Mouse (Mus musculus): Measurements from ENCODE around the gene Cyp4a10.
A peak's percentile ranks its signal among the peaks of the same experiment; 100 is the strongest.
"Not testable (repeated sequence)": the region's sequence is repeated elsewhere in the genome, so short reads cannot be mapped to it uniquely, and the experiment has no call there.

Cyp4a10 gene

DNA sequence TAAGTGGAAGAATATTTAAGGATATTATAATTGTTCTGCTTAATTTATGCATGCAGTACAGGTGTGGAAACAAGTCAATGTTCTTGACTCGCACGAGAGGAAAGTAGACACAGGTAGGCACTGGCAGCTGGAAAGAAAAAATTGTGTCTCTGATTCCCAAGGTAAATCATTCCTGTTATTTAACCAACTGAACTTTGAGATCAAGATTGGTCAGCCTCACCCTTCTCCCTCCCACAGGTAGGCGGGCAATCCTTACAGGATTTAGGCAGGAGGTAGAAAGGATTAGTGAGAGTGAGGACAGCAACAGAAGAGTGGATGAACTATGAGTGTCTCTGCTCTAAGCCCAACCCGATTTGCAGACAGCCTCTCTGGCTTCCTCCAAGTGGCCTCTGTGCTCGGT lies at the start of gene Cyp4a10:
Gene Cyp4a10 (plus strand): TSS at position 265 of the 400 bp plus-strand sequence.
- not testable (repeated sequence) for DNase-seq (ENCODE audit: inconsistent age in 2 of 2, low spot score in 1 of 2)

DNA sequence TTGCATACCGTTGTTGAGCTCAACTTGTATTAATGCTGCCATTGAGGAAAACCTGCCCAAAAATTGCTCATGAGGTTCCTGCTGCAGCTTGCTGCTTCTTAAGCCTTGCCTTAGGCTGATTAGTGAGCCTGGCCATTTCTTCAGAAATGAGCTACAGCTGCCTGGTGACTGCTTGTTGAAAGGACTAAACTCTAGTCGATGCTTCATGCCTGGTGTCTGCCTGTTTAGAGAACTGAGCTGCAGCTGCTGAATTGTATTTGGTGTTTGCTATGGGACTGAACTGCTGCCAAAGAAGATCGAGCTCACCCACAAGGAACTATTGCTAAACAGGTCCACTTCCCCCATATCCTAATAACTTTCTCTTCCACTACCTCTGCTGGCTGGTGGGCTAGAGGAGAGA lies 44.5 kb upstream of the Cyp4a10 start:
- not testable (repeated sequence) for DNase-seq (ENCODE audit: inconsistent age in 2 of 2, low spot score in 1 of 2)

DNA sequence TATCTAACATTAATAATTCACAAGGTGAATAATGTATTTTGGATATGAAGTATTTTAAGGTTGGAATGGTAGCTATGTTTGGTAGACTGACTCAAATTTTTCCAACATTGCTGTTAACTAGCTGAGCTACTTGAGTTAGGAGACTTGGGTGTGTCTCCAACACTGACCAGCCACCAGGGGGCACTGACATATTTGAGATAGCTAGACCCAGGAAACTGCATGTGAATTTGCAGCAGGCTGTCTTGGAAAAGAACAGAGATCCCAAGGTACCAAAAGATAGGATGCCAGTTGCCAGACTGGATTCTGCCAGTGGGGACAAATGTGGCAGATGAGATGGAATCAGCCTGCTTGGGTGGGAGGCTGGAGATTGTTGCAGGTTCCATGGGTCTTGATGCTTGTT lies 42.0 kb upstream of the Cyp4a10 start:
- peak; percentile 39 to 72 for DNase-seq (ENCODE audit: inconsistent age in 2 of 2, low spot score in 1 of 2)

DNA sequence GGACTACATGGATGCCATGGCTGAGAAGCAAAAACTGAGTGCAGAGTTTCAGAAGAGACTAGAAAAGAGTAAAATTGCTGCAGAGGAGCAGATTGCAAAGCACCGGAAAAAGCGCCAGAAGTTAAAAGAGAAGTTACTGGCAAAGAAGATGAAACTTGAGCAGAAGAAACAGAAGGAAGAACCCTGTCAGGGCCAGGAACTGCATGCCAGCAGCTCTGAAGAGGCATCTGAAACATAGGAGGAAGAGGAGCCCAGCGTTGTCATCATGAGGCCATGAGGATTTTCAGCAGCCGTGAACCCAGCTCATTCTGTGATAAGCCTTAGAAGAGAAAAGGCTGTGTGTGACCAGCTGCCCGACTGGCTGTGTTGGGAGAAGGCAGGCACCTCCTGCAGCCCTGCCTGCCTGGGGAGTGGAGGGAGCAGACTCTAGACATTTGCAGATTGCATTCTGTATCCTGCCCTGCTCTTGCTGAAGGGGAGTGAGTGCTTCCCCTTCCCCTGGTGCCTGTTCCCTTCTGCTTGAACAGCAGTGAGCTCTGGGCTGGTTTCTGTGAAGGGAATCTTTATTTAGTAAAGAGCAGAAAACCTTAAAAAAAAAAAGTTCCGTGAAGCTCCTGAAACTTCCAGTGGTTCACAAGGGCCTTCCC lies 36.9 kb upstream of the Cyp4a10 start:
- no peak for DNase-seq (ENCODE audit: inconsistent age in 2 of 2, low spot score in 1 of 2)

DNA sequence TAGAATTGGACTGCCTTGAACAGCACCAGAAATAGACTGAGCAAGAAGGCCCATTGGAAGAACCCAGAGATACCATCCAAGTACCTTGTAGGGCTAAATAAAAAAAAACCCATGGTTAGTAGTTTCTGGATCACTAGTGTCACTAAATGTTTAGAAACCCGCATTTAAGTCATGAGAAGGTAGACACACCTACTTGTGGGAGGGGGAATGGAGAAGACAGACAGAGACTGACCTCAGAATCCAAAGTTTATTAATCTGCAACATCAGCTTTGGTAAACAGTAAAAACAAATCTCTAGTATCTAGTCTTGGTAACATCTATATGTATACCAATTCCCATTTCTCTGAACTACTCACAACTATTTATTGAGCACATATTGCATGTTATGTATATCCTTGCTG lies 22.1 kb upstream of the Cyp4a10 start, which contains the start of gene Cyp4a14:
Gene Cyp4a14 (minus strand): TSS at position 142 of the 400 bp plus-strand sequence.
- no peak for DNase-seq (ENCODE audit: inconsistent age in 2 of 2, low spot score in 1 of 2)

DNA sequence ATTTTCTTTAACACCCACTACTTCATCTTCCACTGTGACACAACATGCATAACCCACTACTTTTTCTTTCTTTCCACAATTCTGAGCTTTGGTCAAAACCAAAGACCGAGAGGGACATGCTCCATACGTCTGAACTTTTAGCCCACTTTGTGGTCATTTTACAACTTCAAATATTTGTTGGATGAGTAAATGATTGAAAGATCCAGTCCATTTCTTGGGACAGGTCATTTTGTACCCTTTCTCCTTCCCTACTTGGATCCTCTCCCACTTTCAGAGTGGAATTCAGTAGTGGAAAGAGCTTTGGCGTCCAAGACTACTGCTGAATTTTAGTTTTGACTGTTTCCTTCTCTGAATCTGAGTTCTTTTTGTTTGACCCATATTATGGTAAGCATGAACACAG lies 20.6 kb upstream of the Cyp4a10 start:
- DNase-seq (ENCODE audit: inconsistent age in 2 of 2, low spot score in 1 of 2) = peak in 1 of 2 experiments; percentile 23

DNA sequence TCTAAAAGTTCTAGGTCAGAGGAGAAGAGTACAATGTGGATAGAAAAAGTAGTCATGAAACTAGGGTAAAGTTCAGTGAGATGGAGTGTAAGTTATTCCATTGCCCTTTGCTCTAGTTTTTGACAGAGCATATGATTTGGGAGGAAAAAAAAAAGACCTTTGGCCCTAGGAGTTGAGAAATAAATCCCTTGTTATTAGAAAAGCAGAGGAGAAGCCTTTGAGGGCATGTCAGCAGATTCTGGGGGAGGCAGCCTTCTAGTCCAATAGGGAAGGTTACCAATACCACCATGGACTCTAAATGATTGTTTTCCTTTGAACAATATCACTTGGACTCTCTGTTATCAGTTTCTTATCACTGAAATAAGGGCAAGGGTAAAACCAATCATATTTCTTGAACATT lies 4.1 kb upstream of the Cyp4a10 start:
- peak; percentile 19 to 36 for DNase-seq (ENCODE audit: inconsistent age in 2 of 2, low spot score in 1 of 2)

DNA sequence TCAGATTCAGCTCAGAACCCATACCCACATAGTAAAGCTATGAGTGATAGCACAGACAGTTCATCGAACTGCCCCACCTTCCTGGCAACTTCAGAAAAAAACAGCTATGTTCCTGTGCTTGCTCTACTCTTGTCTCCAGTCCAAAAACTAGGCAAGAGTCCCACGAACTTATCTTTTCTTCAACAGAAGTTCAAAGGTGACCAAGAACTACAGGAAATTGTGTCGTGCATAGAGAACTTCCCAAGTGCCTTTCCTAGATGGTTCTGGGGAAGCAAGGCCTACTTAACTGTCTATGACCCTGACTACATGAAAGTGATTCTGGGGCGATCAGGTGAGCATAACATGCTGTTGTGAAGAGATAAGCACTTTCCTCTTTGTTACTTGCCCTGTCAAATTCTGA lies 1.4 kb downstream of the Cyp4a10 start:
- DNase-seq (ENCODE audit: inconsistent age in 2 of 2, low spot score in 1 of 2) = peak in 1 of 2 experiments; percentile 26

DNA sequence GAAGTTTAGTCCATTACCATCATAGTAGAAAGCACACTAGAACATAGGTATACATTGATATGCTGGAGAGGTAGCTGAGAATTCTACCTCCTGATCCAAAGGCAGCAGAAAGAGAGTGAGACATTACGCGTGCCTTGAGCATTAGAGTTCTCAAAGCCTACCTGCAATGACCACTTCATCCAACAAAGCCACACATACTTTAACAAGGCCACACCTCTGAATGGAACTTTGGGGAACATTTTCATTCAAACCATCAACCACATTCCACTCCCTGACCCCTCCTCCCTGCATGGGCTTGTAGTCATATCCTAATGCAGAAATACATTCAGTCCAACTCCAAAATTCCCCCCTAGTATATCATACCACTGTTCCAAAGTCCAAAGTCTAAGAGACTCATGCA lies 3.7 kb downstream of the Cyp4a10 start:
- no peak for DNase-seq (ENCODE audit: inconsistent age in 2 of 2, low spot score in 1 of 2)

DNA sequence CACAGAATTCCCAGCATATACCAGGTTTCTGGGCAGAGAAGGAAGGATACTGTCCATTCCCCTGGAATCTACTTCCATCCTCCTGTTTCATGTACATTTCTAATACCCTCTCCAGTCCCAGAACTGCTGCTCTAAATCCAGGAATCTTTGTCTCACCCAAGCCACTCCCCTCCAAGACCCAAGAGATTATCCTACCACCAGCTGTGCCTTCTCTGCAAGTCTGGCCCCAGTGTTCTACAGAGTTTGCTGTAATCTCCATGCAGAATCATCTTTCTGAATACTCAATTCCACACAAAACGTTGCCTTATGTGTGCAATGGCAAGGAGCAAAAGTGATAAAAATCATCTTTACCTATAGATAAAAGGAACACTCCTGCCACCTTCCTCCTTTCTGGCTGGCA lies 27.0 kb downstream of the Cyp4a10 start:
- DNase-seq (ENCODE audit: inconsistent age in 2 of 2, low spot score in 1 of 2) = no peak

DNA sequence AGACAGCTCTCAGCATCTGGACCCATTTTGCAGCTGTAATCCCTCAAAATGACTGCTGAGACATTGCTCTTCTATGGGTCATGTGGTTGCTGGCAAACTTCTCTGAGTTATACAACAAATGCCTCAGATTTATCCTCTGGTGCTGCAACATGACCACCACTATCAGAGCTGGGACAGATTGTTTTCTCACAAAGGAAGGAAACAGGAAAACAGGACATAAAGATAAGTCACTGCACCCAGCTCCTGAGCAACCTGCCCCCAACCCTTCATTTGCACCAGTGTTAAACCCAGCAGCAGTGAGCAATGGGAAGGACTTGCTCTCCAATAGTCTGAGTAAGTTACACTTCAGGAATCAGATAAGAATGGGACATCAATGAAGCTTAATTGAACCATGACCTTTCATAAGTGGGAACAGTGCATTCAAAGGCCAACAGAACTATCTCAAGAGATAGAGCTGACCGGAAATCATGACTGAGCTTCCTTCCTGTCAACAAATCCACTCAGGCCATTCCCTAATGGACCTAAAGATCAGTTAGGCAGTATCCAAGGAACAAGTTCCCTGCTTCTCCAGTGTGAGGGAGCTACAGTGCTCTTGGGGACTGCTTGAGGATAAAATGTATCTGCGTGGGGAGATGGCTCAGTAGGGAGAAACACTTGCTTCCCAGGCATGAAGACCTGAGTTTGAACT lies 28.2 kb downstream of the Cyp4a10 start:
- DNase-seq (ENCODE audit: inconsistent age in 2 of 2, low spot score in 1 of 2) = peak; percentile 10 to 38

DNA sequence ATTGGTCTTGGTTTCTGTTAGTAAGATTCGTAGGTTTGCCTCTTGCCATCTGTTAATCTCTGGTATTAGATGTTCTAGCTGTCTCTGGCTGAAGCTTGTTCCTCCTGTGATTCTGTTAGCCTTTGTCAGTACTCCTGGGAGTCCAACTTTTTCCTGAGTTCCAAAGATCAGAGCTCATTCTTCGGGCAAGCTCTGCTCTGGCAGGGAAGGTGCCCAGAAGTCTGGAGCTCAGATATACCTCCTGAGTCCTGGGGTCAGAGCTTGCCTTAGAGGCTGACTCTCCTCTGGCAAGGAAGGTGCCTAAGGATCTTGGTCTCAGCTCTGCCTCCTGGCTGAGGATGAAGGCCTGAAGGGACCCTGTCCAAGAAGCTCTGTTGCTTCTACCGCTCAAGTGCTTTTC lies 34.7 kb downstream of the Cyp4a10 start:
- DNase-seq (ENCODE audit: inconsistent age in 2 of 2, low spot score in 1 of 2) = no peak

DNA sequence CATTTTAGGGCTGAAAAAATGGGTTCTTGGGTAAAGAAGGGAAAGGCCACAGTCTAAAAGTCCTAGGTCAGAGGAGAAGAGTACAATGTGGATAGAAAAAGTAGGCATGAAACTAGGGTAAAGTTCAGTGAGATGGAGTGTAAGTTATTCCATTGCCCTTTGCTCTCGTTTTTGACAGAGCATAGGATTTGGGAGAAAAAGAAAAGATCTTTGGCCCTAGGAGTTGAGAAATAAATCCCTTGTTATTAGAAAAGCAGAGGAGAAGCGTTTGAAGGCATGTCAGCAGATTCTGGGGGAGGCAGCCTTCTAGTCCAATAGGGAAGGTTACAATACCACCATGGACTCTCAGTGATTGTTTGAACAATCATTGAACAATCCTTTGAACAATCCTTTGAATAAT lies 37.4 kb downstream of the Cyp4a10 start:
- DNase-seq (ENCODE audit: inconsistent age in 2 of 2, low spot score in 1 of 2) = no peak

DNA sequence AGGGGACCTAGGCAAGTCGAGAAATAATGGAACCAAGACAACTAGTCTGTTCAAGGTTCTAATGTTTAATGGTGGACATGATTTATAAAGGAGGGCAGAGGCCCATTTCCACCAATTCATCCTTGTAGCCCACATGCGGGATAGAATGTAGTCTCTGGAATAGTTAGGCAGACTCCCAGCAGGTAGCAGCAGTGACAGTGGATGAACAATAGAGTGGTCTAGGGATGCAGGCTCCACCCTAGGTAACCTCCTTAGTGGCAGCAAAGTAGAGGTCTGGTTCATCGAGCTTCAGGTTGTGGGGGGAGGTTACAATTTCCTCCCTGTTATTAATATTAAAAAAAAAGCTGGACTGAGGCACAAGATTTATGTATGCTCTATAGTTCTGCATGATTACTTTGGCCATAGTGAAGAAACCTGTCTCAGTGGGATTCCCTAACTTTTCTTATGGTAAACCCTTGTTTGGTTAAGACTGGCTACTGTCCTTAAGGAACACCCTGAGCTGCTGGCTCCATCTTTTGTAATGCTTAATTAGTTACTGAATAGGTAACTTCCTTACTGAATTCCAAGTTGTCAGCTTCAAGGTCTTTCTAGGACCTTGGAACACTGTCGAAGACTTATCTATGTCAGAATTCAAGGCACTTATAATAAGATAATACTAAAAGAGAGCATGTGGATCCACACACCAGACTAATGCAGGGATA lies 39.9 kb downstream of the Cyp4a10 start:
- no peak for DNase-seq (ENCODE audit: inconsistent age in 2 of 2, low spot score in 1 of 2)

DNA sequence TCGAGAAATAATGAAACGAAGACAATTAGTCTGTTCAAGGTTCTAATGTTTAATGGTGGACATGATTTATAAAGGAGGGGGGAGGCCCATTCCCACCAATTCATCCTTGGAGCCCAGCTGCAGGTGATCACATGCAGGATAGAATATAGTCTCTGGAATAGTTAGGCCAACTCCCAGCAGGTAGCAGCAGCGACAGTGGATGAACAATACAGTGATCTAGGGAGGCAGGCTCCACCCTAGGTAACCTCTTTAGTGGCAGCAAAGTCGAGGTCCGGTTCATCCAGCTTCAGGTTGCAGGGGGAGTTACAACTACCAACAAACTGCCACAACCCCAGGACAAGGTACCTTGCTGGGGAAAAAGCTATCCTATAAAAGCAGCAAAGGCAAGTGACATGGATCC lies 43.2 kb downstream of the Cyp4a10 start:
- not testable (repeated sequence) for DNase-seq (ENCODE audit: inconsistent age in 2 of 2, low spot score in 1 of 2)

DNA sequence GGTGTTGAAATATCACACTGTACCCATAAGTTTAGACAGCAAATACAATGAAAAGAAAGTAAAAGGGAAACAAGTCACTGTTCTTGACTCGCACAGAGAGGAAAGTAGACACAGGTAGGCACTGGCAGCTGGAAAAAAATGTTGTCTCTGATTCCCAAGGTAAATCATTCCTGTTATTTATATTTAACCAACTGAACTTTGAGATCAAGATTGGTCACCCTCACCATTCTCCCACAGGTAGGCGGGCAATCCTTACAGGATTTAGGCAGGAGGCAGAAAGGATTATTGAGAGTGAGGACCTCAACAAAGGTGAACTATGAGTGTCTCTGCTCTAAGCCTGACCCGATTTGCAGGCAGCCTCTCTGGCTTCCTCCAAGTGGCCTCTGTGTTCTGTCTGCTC lies 45.3 kb downstream of the Cyp4a10 start, which contains the start of gene Cyp4a31:
Gene Cyp4a31 (plus strand): TSS at position 249 of the 400 bp plus-strand sequence.
- DNase-seq (ENCODE audit: inconsistent age in 2 of 2, low spot score in 1 of 2) = no peak

DNA sequence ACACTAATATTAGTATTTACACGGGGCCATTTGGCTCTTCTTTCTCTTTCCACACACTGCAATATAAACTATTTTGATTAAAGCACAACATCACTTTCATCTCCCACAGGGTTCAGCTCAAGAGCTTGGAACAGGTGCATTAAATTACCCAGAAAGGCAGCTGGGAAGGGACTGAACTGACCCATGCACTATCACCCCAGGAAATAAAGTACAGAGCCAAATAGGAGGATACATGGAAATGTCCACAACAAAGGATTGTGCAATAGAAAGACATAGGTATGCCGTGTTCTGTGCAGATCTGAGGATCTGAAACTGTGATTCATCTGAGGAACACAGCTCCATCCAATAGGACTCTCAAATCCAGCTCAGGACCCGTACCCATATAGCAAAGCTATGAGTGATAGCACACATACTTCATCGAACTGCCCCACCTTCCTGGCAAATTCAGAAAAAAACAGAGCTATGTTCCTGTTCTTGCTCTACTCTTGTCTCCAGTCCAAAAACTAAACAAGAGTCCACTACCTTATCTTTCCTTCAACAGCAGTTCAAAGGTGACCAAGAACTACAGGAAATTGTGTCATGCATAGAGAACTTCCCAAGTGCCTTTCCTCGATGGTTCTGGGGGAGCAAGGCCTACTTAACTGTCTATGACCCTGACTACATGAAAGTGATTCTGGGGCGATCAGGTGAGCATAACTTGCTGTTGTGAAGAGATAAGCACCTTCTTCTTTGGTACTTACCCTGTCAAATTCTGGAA lies 46.6 kb downstream of the Cyp4a10 start:
- not testable (repeated sequence) for DNase-seq (ENCODE audit: inconsistent age in 2 of 2, low spot score in 1 of 2)

DNA sequence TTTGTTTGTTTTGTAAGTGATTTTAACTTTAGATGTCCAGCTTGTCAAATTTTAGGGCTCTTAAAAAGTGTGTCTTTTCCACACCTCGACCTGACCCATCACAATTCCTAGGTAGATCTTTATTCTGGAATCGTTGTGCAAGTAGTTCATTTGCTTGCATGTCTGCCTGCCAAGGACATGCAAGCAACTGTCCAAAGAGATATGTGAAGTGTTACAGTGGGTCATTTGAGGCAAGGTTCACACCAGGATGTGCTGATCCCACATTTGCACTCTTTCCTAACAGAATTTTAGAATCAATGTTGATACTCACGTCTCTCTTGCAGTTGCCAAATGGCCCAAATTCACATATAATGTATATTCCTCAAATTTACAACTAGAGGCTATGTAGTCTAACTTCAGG lies 57.2 kb downstream of the Cyp4a10 start:
- no peak for DNase-seq (ENCODE audit: inconsistent age in 2 of 2, low spot score in 1 of 2)

DNA sequence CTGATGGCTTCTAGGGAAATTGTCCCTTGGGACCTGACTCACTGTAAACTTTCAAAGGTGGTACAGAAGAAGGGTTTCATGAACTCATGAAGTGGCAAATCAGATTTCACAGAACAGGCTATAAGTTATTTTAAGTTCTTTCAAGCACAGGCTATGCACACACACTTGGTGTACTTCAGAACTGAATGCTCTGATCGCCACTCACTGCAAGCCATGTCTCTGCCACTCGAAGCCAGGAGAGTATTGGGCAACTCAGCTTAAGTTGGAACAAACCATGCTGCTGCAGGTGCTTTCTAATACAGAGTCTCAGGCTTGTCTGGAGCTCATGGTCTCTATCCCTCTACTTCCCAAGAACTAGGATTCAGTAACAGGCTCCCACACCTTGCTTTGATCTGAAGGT lies 57.7 kb downstream of the Cyp4a10 start:
- DNase-seq (ENCODE audit: inconsistent age in 2 of 2, low spot score in 1 of 2) = peak in 1 of 2 experiments; percentile 31

DNA sequence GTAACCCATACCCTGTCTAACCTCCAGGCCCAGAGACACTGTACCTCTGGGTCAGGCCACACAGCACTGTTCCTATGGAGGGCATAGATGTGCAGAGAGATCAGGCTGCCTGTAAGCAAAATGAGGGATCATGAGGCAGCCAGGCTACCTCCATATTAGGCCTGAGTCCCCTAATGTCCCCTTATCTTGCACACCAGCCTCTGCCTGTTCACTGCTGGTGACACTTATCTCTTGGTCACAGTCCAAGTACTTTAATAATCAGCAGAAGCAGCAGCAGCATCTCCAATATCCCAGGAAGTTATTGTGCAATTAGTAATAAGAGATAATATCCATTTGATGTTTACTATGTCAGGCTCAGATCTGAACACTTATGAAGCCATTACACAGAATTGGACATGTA lies 65.0 kb downstream of the Cyp4a10 start:
- peak in 1 of 2 experiments; percentile 27 for DNase-seq (ENCODE audit: inconsistent age in 2 of 2, low spot score in 1 of 2)

All from adrenal gland, adult (tissue).